Mouse (Mus musculus) ES-E14 (cell line): Measurements from ENCODE around the gene Ugt2b5.

Experiments used
- CHD2 ChIP-seq: IDR thresholded peaks from 2 replicates; pipeline ENCODE4 v1.6.1; 2014; ENCODE audit warnings: mild to moderate bottlenecking, low read depth, low read length, inconsistent platforms
- HCFC1 ChIP-seq: IDR thresholded peaks from 2 replicates; pipeline ENCODE4 v1.6.1; 2012; ENCODE audit warnings: low read length, inconsistent platforms, borderline replicate concordance; ENCODE audit not compliant: insufficient read depth
- MAFK ChIP-seq: IDR thresholded peaks from 2 replicates; pipeline ENCODE4 v1.6.1; 2014; ENCODE audit warnings: mild to moderate bottlenecking, low read depth, low read length, inconsistent platforms; ENCODE audit not compliant: insufficient read depth
- ZC3H11A ChIP-seq: IDR thresholded peaks from 2 replicates; pipeline ENCODE4 v1.6.1; 2012; ENCODE audit warnings: low read depth, mild to moderate bottlenecking, inconsistent platforms, low read length, borderline replicate concordance
- ZNF384 ChIP-seq: IDR thresholded peaks from 2 replicates; pipeline ENCODE4 v1.6.1; 2012; ENCODE audit warnings: low read depth, low read length, inconsistent platforms

- no peak for TF ChIP-seq HCFC1
- TF ChIP-seq ZC3H11A = no peak
- no peak for TF ChIP-seq ZNF384
- TF ChIP-seq MAFK = no peak
- no peak for TF ChIP-seq CHD2
These were observed 34.6 kb upstream of the Ugt2b5 start for GRCm38 (mm10) chr5:87174671-87175070.
